Mouse (Mus musculus): ENCODE measurements around the gene Cep85l. TPM values are rescaled to one million over a fixed set of nuclear protein-coding genes. Genes with fewer than 3 reads are reported as not detected.

The Cep85l gene
- polyA plus RNA-seq, 1 experiment from 2014 or later = 5.1 TPM

- no peaks in the 10 kb centered on the region for H3K27me3 ChIP-seq
- H3K36me3 ChIP-seq = peaks cover 12% of the 10 kb centered on the region; the same call in 1 of the 2 replicates
- 0 out of 2 replicates have a peak, but pooled peaks cover 3% of the 10 kb centered on the region for H3K4me1 ChIP-seq (replicated peaks)
- H3K4me3 ChIP-seq = no peak overlapping the region
- H3K4me2 ChIP-seq = no peak overlapping the region
- H3K9ac ChIP-seq = no peak overlapping the region
- no peak overlapping the region for H3K27ac ChIP-seq
- no peak for ATAC-seq (replicated peaks; ENCODE audit: insufficient number of reproducible peaks, insufficient read depth, low FRiP score, low read depth)
- no peaks in the 10 kb centered on the region for H3K9me3 ChIP-seq (replicated peaks)
Measured at GRCm38 (mm10) chr10:53364311-53364710, 15.4 kb downstream of the Cep85l start.

DNA sequence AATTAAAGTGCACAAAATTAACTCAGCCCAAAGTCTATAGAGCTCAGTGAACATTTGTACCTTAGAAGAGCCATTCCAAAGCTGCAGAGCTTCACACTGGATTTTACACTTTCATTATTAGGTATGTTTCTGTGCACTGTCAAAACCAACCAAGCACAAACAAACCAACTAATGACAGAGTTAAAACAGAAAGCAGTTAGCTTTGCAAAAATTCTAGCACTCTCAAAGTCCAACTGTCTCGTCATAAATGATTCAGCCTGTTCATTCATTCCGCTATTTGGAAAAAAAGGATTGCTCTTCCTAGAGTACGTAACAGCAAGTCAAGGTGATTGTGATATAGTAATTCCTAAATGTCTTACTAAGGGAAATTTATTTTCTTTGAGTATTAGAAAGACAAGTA is 20.7 kb downstream of the Cep85l start:
- Histone ChIP-seq H3K4me1 (replicated peaks) (no peaks in the 10 kb centered on the region), H3K27me3 (no peaks in the 10 kb centered on the region), H3K4me2 (no peak overlapping the region), H3K9me3 (replicated peaks) (no peaks in the 10 kb centered on the region), H3K36me3 (peaks cover 27% of the 10 kb centered on the region), H3K27ac (no peak overlapping the region), H3K9ac (no peak overlapping the region), H3K4me3 (no peak overlapping the region)
- no peak for ATAC-seq (replicated peaks; ENCODE audit: insufficient number of reproducible peaks, insufficient read depth, low FRiP score, low read depth)
- 86% methylated on average over 3 of the region's 3 CpGs for WGBS

GRCm38 (mm10) chr10:53353665-53354064 is 26.1 kb downstream of the Cep85l start:
- H3K27ac ChIP-seq = no peak overlapping the region
- H3K4me3 ChIP-seq = no peak overlapping the region
- no peak overlapping the region for H3K4me2 ChIP-seq
- ATAC-seq (replicated peaks; ENCODE audit: insufficient number of reproducible peaks, insufficient read depth, low FRiP score, low read depth) = no peak
- H3K9ac ChIP-seq = no peak overlapping the region
- H3K27me3 ChIP-seq = no peaks in the 10 kb centered on the region
- H3K4me1 ChIP-seq (replicated peaks) = no peaks in the 10 kb centered on the region
- peaks cover 20% of the 10 kb centered on the region for H3K36me3 ChIP-seq
- H3K9me3 ChIP-seq (replicated peaks) = no peaks in the 10 kb centered on the region
- 80% methylated on average over 3 of the region's 3 CpGs for WGBS

DNA sequence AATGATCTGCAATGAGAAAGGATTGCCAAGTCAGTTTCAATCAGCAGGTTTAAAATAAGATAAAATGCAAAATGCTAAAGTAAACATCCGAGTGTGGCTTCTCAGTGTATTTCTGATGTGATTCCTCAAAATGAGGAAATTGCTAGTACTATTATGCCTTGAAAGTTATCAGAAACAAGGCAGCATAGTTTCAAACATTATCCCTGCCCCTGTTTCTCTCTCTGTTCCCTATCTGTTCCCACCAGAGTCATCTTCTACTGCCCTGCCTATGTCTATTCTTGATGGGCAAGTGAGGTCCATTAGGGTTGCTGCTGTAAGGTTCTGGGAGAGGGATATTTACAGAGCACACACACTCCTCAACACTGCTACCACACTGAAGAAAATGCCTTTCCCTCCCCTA is 30.5 kb downstream of the Cep85l start:
- Histone ChIP-seq H3K4me2 (no peak overlapping the region), H3K4me1 (replicated peaks) (0 out of 2 replicates have a peak, but pooled peaks cover 3% of the 10 kb centered on the region), H3K4me3 (no peak overlapping the region), H3K36me3 (peaks cover 19% of the 10 kb centered on the region), H3K9ac (no peak overlapping the region), H3K27ac (no peak overlapping the region), H3K9me3 (replicated peaks) (no peaks in the 10 kb centered on the region), H3K27me3 (no peaks in the 10 kb centered on the region)
- WGBS = 76% methylated on average over 1 of the region's 1 CpGs
- ATAC-seq (replicated peaks; ENCODE audit: insufficient number of reproducible peaks, insufficient read depth, low FRiP score, low read depth) = no peak

DNA sequence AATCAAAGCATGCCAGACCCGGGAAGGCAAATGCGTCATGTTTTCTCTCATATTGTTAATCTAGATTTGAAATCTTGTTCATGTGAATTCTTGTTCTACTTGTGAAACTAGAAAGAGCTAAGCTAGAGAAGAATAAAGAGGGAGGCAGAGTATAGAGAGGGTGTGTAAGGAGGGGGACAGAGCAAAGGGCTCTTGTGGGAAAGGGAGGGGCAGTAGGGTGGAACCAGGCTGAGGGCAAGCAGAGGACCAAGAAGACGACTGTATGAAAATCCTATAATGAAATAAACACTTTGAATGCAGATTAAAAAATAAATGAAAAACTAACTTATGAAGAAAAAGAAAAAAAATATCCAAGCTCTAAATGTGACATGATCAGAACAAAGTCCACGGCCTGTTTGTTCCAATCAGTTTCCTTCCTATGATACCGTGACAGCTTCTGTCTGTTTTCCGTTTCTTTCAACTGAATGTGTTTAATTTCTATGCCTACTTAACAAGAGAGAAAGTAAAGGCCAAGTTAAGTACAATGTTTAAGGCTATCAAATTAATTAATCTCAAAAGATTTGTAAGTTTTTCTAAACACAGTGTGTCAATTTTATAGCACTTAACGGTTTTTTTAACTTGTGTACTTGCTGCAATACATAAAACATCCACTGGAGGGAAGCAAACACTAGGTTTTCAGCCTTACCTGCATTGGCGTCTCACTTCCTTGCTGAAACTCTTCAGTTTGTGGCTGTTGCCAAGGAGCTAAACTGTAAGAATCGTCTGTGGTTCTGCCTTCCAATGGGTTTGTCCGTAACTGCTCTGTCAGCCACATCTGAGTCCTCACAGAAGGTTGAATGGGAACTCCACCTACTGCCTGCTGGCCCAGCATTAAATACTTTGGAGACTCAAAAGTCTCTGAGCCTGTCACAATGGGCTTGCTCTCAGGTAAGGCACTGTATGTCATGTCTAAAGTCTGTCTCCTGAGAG is 31.7 kb downstream of the Cep85l start:
- no peaks in the 10 kb centered on the region for H3K27me3 ChIP-seq
- no peak overlapping the region for H3K4me2 ChIP-seq
- 52% methylated on average over 10 of the region's 10 CpGs for whole genome bisulfite sequencing
- H3K36me3 ChIP-seq = peaks cover 21% of the 10 kb centered on the region
- no peak overlapping the region for H3K4me3 ChIP-seq
- peaks cover 9% of the 10 kb centered on the region; the same call in 1 of the 2 replicates for H3K4me1 ChIP-seq (replicated peaks)
- no peak for ATAC-seq (replicated peaks; ENCODE audit: insufficient number of reproducible peaks, insufficient read depth, low FRiP score, low read depth)
- no peak overlapping the region for H3K9ac ChIP-seq
- H3K27ac ChIP-seq = no peak overlapping the region
- H3K9me3 ChIP-seq (replicated peaks) = no peaks in the 10 kb centered on the region

DNA sequence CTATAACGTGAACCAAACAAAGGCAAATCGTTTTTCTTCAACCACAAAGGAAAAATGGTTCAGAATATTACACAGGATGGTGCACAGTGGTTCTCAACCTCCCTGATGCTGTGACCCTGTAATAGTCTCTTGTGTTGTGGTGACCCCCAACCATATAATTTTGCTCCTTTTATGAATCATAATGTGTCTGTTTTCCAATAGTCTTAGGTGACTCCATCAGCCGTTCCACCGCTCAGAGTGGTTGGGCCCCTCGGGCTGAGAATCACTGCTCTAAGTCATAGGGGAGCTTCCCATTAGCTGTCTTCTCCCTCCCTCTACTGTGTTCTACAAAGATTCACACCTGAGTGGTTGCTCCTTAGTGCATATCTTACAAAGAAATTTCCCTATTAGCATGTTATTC is 32.8 kb downstream of the Cep85l start:
- ATAC-seq (replicated peaks; ENCODE audit: insufficient number of reproducible peaks, insufficient read depth, low FRiP score, low read depth) = no peak
- H3K9ac ChIP-seq = no peak overlapping the region
- H3K27me3 ChIP-seq = no peaks in the 10 kb centered on the region
- H3K27ac ChIP-seq = peak overlapping the region; percentile 34; the same call in 1 of the 2 replicates
- peaks cover 9% of the 10 kb centered on the region; the same call in 1 of the 2 replicates for H3K4me1 ChIP-seq (replicated peaks)
- peaks cover 21% of the 10 kb centered on the region for H3K36me3 ChIP-seq
- 69% methylated on average over 5 of the region's 5 CpGs for WGBS
- H3K4me3 ChIP-seq = no peak overlapping the region
- no peaks in the 10 kb centered on the region for H3K9me3 ChIP-seq (replicated peaks)
- H3K4me2 ChIP-seq = no peak overlapping the region

GRCm38 (mm10) chr10:53346506-53346905 is 33.2 kb downstream of the Cep85l start:
- Histone ChIP-seq H3K27me3 (no peaks in the 10 kb centered on the region), H3K9me3 (replicated peaks) (no peaks in the 10 kb centered on the region), H3K4me1 (replicated peaks) (peaks cover 9% of the 10 kb centered on the region; the same call in 1 of the 2 replicates), H3K36me3 (peaks cover 21% of the 10 kb centered on the region), H3K4me2 (no peak overlapping the region), H3K9ac (no peak overlapping the region), H3K27ac (peak overlapping the region; percentile 34; the same call in 1 of the 2 replicates), H3K4me3 (no peak overlapping the region)
- ATAC-seq (replicated peaks; ENCODE audit: insufficient number of reproducible peaks, insufficient read depth, low FRiP score, low read depth) = no peak
- 40% methylated on average over 3 of the region's 3 CpGs for WGBS

DNA sequence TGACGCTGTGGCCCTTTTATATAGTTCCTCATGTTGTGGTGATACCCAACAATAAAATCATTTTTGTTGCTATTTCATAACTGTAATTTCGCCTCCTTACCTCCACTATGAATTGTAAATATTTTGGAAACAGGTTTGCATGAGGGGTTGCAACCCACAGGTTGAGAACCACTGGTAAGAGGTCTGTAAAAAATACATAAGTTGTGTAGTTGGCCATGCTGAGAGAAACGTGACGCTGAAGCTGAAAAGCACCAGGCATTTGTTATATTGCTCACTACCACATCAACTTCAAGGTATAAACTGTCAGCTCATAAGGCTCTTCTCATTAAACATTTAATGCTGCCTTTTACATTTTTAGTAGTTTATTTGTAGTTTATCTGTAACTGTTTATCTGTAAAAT is 34.2 kb downstream of the Cep85l start:
- Histone ChIP-seq H3K9me3 (replicated peaks) (no peaks in the 10 kb centered on the region), H3K27ac (peak overlapping the region; percentile 24), H3K36me3 (peaks cover 21% of the 10 kb centered on the region), H3K4me3 (no peak overlapping the region), H3K4me1 (replicated peaks) (peaks cover 9% of the 10 kb centered on the region; the same call in 1 of the 2 replicates), H3K9ac (no peak overlapping the region), H3K27me3 (no peaks in the 10 kb centered on the region), H3K4me2 (no peak overlapping the region)
- ATAC-seq (replicated peaks; ENCODE audit: insufficient number of reproducible peaks, insufficient read depth, low FRiP score, low read depth) = no peak
- WGBS = 69% methylated on average over 4 of the region's 4 CpGs

DNA sequence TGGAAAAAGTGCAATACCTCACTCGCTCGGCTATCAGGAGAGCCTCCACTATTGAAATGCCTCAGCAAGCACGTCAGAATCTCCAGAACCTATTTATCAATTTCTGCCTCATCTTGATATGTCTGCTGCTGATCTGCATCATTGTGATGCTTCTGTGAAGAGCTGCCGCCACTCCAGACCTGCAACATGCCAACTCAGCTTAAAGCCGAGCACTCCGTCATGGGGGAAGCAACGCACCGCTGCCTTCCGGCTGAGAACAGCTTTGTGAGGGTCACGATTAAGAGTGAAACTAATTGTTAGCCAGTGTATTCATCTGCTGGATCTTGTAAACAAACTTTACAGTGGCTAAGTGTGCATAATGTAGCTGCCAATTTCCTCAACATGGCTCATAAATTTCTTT is 35.9 kb downstream of the Cep85l start:
- H3K4me1 ChIP-seq (replicated peaks) = peaks cover 9% of the 10 kb centered on the region; the same call in 1 of the 2 replicates
- peak overlapping the region; percentile 57 for H3K4me2 ChIP-seq
- peak overlapping the region; percentile 40 for H3K4me3 ChIP-seq
- peak overlapping the region; percentile 56 for H3K9ac ChIP-seq
- no peaks in the 10 kb centered on the region for H3K27me3 ChIP-seq
- peaks cover 18% of the 10 kb centered on the region for H3K36me3 ChIP-seq
- no peak for ATAC-seq (replicated peaks; ENCODE audit: insufficient number of reproducible peaks, insufficient read depth, low FRiP score, low read depth)
- no peaks in the 10 kb centered on the region for H3K9me3 ChIP-seq (replicated peaks)
- peak overlapping the region; percentile 83 for H3K27ac ChIP-seq
- 35% methylated on average over 10 of the region's 10 CpGs for WGBS

DNA sequence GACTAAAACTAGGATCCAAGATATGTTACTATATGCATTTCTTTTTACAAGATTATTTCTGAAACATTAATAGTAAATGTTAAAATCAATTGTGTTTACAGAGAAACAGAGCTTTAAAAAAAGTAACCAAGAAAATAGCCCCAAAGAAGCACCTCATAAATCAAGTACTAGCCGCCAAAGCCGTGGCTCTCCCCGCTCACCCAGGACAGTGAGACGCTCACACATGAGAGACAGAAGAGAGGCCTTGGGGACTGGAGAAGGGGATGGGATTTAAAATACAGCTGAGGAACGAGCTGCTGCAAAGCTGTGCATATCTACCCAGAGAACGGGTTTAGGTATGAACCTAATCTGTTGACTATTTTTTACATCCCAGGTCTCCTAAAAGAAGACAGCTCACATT is 36.4 kb downstream of the Cep85l start:
- peak overlapping the region; percentile 56 for H3K9ac ChIP-seq
- no peaks in the 10 kb centered on the region for H3K27me3 ChIP-seq
- peak overlapping the region; percentile 83 for H3K27ac ChIP-seq
- peak overlapping the region; percentile 57 for H3K4me2 ChIP-seq
- H3K4me3 ChIP-seq = peak overlapping the region; percentile 40
- no peaks in the 10 kb centered on the region for H3K9me3 ChIP-seq (replicated peaks)
- peaks cover 7% of the 10 kb centered on the region; the same call in 1 of the 2 replicates for H3K4me1 ChIP-seq (replicated peaks)
- WGBS = 33% methylated on average over 6 of the region's 6 CpGs
- peaks cover 13% of the 10 kb centered on the region for H3K36me3 ChIP-seq
- no peak for ATAC-seq (replicated peaks; ENCODE audit: insufficient number of reproducible peaks, insufficient read depth, low FRiP score, low read depth)

DNA sequence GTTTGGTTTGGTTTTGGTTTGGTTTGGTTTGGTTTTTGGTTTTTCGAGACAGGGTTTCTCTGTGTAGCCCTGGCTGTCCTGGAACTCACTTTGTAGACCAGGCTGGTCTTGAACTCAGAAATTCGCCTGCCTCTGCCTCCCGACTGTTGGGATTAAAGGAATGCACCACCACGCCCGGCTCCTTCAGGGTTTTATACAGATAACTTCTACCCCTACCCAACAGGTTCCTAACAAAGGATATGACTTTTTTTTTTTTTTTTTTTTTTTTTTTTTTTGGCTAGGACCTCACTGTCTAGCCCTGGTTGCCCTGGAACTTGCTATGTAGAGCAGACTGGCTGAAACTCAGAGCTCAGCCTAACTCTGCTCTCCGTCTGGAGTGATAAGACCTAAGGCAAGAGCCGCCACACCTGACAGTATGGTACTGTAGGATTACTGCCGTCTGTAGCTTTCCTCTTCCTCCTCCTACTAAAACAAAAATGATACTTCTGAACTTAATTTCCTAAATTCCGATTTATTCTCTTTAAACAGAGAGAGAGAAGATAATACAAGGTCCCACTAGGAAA is 37.5 kb downstream of the Cep85l start:
- H3K4me1 ChIP-seq (replicated peaks) = peaks cover 6% of the 10 kb centered on the region; the same call in 1 of the 2 replicates
- peak overlapping the region; percentile 55 for H3K9ac ChIP-seq
- peak overlapping the region; percentile 44 for H3K4me3 ChIP-seq
- H3K36me3 ChIP-seq = peaks cover 9% of the 10 kb centered on the region; the same call in 1 of the 2 replicates
- peak overlapping the region; percentile 83 for H3K27ac ChIP-seq
- H3K27me3 ChIP-seq = no peaks in the 10 kb centered on the region
- no peak for ATAC-seq (replicated peaks; ENCODE audit: insufficient number of reproducible peaks, insufficient read depth, low FRiP score, low read depth)
- H3K4me2 ChIP-seq = peak overlapping the region; percentile 57
- H3K9me3 ChIP-seq (replicated peaks) = no peaks in the 10 kb centered on the region
- WGBS = 59% methylated on average over 9 of the region's 9 CpGs
